Mouse (Mus musculus) C3H10T1/2 (cell line): ENCODE measurements around the gene Atp2a1. TPM values are rescaled to one million over a fixed set of nuclear protein-coding genes. Genes with fewer than 3 reads are reported as not detected.

Experiments
- polyA plus RNA-seq, 2 experiments: library from polyadenylated mRNA; unstranded; fragments of >200 nt; fragmentation: generic; extraction: Trizol; gene quantifications; one replicate each; pipeline ENCODE4 v1.2.1; 2012; ENCODE audit warnings: missing spikeins in 2 of 2

Gene Atp2a1
- under 1 TPM; 0.06 to 0.48 TPM for polyA plus RNA-seq

DNA sequence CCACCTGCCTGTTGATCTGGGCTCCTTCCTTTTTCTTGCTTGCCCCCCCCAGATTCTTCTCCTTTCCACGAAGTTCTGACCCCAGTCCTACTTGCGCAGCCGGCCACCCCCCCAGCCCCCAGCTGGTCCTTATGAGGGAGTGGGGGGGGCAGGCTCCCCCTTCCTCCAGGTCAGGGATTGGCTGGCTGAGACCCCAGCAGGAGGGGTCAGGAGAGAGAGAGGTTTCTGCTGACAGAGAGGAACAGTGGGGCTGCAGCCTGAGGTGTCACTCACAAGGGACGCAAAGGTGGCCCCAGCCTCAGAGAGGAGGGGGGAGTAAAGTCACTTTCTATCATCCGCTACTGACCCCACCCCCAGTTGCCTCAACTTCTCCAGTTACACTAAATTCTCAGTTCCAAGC is at the start of gene Atp2a1:
Gene Atp2a1, minus strand, starts transcription at position 105 of the 400 bp plus-strand sequence.

DNA sequence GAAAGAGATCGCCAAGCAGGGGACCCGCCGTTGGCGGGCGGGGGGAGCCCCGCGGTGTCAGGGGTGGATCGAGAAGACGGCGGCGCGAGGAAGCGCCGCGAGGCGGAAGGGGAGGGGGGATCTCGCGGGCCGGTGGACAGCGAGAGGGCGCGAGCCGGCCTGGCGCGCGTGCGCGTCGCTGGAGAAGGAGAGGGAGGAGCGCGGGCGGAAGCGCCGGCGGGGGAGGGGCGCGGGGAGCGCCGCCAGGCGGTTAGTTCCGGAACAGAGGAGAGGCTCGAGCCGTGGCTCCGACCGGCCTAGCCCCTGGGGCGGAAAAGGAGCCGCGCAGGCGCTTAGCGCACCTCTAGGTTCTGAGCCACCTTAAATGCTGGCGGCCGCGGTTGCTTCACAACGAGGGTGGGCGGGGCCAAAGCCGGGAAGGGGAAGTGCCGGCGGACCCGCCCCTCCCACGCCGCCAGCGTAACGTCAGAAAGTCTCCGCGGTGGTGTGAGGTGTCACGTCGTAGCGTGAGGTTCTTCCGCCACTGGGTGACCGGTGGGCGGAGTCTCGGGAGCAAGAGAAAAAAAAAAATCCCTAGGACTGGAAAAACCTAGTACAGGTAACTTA is 40.5 kb upstream of the Atp2a1 start, which contains the start of gene Atxn2l:
Gene Atxn2l, minus strand, starts transcription at position 165 of the 606 bp plus-strand sequence.

GRCm38 (mm10) chr7:126487052-126487483 is 24.2 kb upstream of the Atp2a1 start, which contains the start of gene Tufm:
Gene Tufm (plus strand): TSS chr7:126487361.

DNA sequence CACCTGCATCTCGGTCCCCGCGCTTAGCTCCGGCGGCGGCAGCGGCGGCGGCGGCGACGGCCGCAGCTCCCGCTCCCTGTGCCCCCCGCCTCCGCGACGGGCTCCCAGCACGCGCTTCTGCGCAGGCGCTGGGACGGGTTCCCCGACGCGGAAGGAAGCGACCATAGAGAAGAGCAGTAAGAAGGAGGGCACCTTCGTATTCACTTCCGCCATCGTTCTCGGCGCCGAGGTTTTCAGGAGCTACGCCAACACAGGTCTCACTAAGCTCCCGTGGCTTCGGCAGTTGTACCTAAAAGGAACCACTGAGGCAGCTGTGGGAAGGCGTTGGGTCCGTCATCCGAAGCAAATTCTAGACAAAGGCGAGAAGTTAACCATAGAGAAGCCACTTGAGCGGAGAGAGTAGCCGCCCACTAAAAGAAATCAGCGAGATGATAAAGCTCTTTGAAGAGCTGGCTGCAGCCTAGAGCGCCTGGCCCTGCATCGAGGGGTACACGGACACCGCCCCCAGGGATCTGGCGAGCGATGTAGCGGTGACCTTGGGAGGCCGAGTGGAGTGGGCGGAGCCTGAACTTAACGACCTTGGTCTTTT is 12.2 kb upstream of the Atp2a1 start, which contains the start of gene Sh2b1:
Gene Sh2b1, minus strand, starts transcription at position 432 of the 589 bp plus-strand sequence.

DNA sequence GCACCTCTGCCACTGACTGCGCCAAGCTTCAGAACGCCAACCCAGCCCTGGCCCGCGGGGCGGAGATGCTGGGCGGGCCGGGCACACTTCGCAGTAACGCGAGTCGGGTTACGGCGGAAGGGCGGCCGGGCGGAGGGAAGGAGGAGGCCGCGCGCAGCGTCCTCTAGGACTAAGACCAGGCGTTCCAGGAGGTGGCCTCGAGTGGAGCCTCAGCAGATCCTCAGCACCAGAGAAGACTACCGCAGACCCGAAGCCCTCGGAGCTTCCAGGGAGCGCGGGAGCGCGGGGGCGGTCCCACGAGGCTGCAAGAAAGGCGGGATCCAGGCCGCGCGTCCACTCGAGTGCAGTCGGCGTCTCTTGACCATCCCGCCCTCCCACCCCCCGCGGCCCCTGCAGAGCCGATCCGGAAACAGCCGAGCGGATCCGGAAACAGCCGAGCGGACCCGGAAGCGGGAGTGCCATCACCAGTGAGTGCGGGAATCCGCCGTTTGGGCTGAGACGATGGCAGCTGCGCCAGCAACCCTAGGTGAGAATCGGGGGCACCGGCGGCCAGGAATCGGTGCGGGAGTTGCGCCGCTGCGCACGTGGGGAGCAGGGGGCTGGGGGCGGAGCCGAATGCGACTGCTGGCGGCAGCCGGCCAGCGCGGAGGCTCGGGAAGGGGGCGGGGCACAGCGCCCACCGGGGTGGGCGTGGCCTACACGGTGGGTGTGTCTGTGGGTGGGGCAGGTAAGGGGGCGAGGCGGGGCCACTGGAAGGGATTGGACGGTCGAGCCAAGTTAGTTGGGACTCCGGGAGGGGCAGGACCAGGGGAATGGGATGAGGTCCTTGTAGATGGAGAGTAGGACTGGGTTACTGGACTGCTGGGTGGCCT is 34.0 kb downstream of the Atp2a1 start, which contains the start of gene Rabep2:
Gene Rabep2, plus strand, starts transcription at position 129 of the 872 bp plus-strand sequence.

GRCm38 (mm10) chr7:126414725-126415124 is 48.2 kb downstream of the Atp2a1 start, which contains the start of gene Cd19:
Gene Cd19 (minus strand): TSS chr7:126414889.

GRCm38 (mm10) chr7:126396298-126397119 is 66.4 kb downstream of the Atp2a1 start, which contains the start of gene Nfatc2ip:
Gene Nfatc2ip (minus strand): TSS chr7:126396737.

Other genes starting within 250 kb of the Atp2a1 start
- 1 to 10 TPM; 2.4 to 7.4 TPM for gene Sbk1, start 190.5 kb downstream of the Atp2a1 start, polyA plus RNA-seq
- gene Lat, start 93.5 kb downstream of the Atp2a1 start, polyA plus RNA-seq, result under 1 TPM; 0.06 to 0.24 TPM
- 10 to 100 TPM; 29.3 to 68.5 TPM for gene Spns1, start 85.7 kb downstream of the Atp2a1 start, polyA plus RNA-seq
- gene Nfatc2ip, start 66.4 kb downstream of the Atp2a1 start, polyA plus RNA-seq, result 1 to 10 TPM in 1 of 2 experiments, under 1 TPM in 1; 0.76 to 2.2 TPM
- not detected for gene Cd19, start 48.2 kb downstream of the Atp2a1 start, polyA plus RNA-seq
- 10 to 100 TPM; 11.8 to 23.9 TPM for gene Rabep2, start 34.3 kb downstream of the Atp2a1 start, polyA plus RNA-seq
- 10 to 100 TPM; 10.5 to 37.6 TPM for gene Sh2b1, start 12.3 kb upstream of the Atp2a1 start, polyA plus RNA-seq
- gene Tufm, start 24.3 kb upstream of the Atp2a1 start, polyA plus RNA-seq, result 100 to 1,000 TPM; 113 to 212 TPM
- 10 to 100 TPM; 26.2 to 51.5 TPM for gene Atxn2l, start 40.3 kb upstream of the Atp2a1 start, polyA plus RNA-seq
- 100 to 1,000 TPM in 1 of 2 experiments, 10 to 100 TPM in 1; 71.1 to 121 TPM for gene Eif3c, start 103.3 kb upstream of the Atp2a1 start, polyA plus RNA-seq
- gene Apobr, start 121.8 kb upstream of the Atp2a1 start, polyA plus RNA-seq, result under 1 TPM; 0.28 to 0.60 TPM
- gene Cln3, start 122.7 kb upstream of the Atp2a1 start, polyA plus RNA-seq, result under 1 TPM; 0.26 to 0.27 TPM
- gene Il27, start 131.8 kb upstream of the Atp2a1 start, polyA plus RNA-seq, result not detected
- 100 to 1,000 TPM in 1 of 2 experiments, 10 to 100 TPM in 1; 12.1 to 109 TPM for gene Nupr1, start 167.8 kb upstream of the Atp2a1 start, polyA plus RNA-seq
- gene Sgf29, start 186.2 kb upstream of the Atp2a1 start, polyA plus RNA-seq, result 10 to 100 TPM; 24.3 to 64.3 TPM
- gene Sult1a1, start 213.3 kb upstream of the Atp2a1 start, polyA plus RNA-seq, result 10 to 100 TPM in 1 of 2 experiments, under 1 TPM in 1; 0.02 to 11.3 TPM
- gene Bola2, start 232.3 kb upstream of the Atp2a1 start, polyA plus RNA-seq, result 100 to 1,000 TPM in 1 of 2 experiments, 10 to 100 TPM in 1; 72.6 to 201 TPM
- 1 to 10 TPM; 5.3 to 7.8 TPM for gene Slx1b, start 232.7 kb upstream of the Atp2a1 start, polyA plus RNA-seq
- 1 to 10 TPM; 4.1 to 4.4 TPM for gene Coro1a, start 244.7 kb upstream of the Atp2a1 start, polyA plus RNA-seq